Mouse (Mus musculus): ENCODE measurements around the gene Slc25a38.

Slc25a38 gene

DNA sequence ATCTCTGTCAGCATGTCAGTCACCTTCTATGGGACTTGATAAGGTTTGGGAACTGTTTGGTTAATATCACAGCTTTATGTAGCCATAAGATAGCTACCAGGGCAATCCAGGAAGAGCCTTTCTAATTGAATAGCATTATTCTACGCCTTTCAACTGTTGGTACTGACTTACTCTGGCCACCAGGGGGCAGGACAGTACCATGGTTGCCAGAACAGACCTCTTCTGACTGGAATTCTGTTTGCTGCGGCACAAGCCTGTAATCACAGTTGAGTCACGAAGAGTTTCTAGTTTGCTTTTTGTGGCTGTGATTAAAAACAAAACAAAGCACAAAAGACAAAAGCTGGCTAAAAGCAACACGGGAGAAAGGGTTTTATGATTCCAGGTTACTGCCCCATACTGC is 30.5 kb downstream of the Slc25a38 start:
- DNase-seq (ENCODE audit: low spot score in 2 of 2): peak in 1 of 2 experiments; percentile 81

DNA sequence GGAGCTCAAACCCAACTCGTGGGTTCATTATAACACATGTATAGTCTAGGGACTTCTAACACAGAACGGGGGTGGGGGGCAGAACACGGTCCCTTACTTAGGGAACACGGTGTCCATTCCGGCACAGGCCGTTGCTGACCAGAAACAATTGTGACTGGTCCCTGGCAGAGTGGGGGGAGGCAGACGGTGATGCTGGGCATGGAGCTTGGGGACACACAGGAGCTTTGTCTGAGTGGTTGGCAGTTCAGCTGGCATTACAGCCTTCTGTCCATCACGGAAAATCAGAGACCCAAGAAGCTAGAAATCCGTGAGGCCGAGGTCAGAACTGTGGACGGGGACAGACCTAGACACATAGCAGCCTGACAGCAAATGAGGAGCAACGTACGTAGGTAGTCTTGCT is 34.3 kb downstream of the Slc25a38 start:
- DNase-seq (ENCODE audit: low spot score in 2 of 2): peak in 1 of 2 experiments; percentile 27

DNA sequence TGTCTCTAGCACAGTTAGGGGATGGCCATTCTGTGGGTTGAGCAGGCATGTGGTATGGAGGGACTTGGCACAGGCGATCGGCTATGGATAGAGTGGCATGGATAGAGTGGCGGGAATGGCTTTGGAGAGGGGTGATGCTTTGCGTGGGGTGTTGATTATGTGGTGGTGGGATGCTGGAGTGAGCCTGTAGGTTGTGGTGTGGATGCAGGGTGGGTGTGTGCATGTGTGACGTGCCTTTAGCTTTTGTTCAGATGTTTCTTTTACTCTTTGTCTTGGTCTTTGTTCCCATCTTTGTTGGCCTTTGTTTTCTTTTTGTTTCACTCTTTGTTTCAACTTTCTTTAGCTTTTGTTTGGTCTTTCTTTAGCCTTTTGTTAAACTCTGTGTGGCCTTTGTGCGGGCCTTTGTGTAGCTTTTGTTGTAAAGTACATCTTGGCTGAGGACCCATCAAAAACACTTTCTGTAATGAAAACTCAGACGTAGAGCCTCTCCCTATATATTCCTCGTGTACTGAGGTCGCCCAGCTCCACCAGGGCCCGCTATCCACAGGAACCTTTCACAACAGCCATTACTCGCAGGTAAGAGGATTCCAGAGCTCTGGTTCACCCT is 39.2 kb downstream of the Slc25a38 start, which contains the start of gene Mobp:
Mobp (plus strand) TSS at position 486 of the 607 bp plus-strand sequence.
- peak; percentile 24 to 51 for DNase-seq (ENCODE audit: low spot score in 2 of 2)

DNA sequence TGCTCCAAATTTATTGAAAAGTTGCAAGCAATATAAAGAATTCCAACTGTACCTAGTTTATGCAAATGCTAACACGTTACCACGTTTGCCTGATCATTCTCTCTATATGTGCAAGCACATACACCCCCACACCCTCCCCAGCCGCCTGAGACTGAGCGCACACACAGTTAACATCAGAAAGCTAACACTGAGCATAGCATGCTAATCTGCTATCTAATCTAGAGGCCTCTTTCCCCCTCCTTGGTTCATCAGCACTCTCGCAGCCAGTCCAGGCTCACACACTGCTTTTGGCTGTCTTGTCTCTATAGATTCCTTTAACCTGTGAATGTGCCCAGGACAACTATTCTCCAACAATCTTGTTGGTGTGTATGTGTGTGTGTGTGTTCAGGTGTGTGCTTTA is 41.0 kb downstream of the Slc25a38 start:
- no peak for DNase-seq (ENCODE audit: low spot score in 2 of 2)

GRCm38 (mm10) chr9:120151906-120152399 is 41.8 kb downstream of the Slc25a38 start:
- no peak for DNase-seq (ENCODE audit: low spot score in 2 of 2)

DNA sequence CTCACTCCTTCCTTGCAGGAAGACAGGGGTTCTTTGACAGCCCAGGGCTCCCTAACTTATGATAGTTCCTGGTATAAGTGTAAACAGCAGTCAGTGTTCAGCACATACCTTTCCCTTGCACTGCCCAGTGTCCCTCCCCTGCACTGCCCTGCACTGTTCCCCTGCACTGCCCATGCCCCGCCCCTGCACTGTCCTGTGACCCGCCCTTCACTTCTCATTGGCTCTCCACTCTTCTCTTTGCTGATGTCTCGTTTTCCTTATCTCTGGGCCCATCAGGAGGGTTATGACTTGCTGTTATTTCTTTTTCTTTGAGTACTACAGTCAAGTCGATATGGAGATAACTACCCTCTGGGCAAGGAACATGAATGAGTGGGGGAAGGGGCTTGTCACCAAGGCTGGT is 47.9 kb downstream of the Slc25a38 start:
- no peak for DNase-seq (ENCODE audit: low spot score in 2 of 2)

DNA sequence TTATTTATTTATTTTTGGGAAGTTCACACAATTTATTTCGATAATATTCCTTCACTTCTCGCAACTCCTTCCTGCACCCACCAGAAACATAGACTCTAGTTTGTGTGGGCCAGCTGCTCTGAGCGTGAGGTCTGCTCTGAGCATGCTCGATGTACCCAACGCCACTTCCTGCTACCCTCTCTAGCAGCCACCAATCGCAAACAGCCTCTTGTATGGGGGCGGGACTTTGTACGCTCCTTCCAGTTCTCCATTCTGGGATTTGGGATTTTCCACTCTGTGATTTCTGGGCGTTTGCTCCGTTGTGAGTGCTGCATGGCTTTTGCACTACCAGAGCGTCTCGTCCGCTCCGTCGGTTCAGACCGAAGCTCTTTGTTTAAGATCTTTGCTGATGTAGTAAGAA is 53.7 kb downstream of the Slc25a38 start:
- no peak for DNase-seq (ENCODE audit: low spot score in 2 of 2)

- no peak for DNase-seq (ENCODE audit: low spot score in 2 of 2)
These were observed 57.7 kb downstream of the Slc25a38 start for GRCm38 (mm10) chr9:120167826-120168225.

DNA sequence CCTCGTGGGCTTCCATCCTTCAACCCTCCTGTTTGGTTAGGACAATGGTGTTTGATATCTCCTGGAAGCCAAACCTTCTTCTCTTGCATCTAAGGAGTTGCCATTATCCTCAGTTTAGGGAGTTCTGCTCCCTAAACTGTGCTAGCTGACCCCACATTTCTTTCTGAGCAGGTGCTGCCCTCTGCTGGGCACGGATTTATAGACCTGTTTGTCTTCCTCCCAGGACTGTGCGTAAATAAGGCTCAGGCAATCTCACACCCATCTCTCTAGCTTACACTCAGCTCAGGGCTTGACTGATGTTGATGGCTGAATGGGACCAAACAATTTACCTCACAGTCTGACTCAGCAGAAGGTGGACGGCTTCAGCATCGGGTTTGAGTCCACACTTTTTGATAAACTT is 61.1 kb downstream of the Slc25a38 start:
- peak in 1 of 2 experiments; percentile 72 for DNase-seq (ENCODE audit: low spot score in 2 of 2)

Measured in left cerebral cortex, adult 9 months (tissue).